Mouse (Mus musculus) CH12.LX (cell line): ENCODE data around the gene Fbxw11. TPM values are rescaled to one million over a fixed set of nuclear protein-coding genes. Genes with fewer than 3 reads are reported as not detected.
"Not testable (repeated sequence)": the region's sequence is repeated elsewhere in the genome, so short reads cannot be mapped to it uniquely, and the experiment has no call there.

Experiments
- DNase-seq: peaks from one replicate; pipeline ENCODE4 v3.0.0-alpha.2; 2013; ENCODE audit errors: extremely low read depth
- H3K27ac ChIP-seq: 2 replicates; pipeline ENCODE4 v1.5.1; 2012; ENCODE audit warnings: low read depth, mild to moderate bottlenecking, control low read depth, moderate library complexity; ENCODE audit not compliant: insufficient read depth
- H3K27me3 ChIP-seq: replicated peaks from 2 replicates; pipeline ENCODE3; 2012; ENCODE audit warnings: inconsistent platforms
- H3K36me3 ChIP-seq, 2 experiments: replicated peaks in 1 of 2; 2 replicates each; pipeline versions ENCODE3 to v1.6.1; 2012; ENCODE audit warnings: inconsistent platforms in 1 of 2, low read length in 1 of 2, mild to moderate bottlenecking in 1 of 2, mixed read lengths in 1 of 2, moderate library complexity in 1 of 2; ENCODE audit not compliant: control insufficient read depth in 1 of 2, insufficient read depth in 1 of 2
- H3K4me1 ChIP-seq, 2 experiments: 2 replicates each; pipeline ENCODE4 v1.6.1; 2012; ENCODE audit warnings: inconsistent platforms in 1 of 2, moderate library complexity in 1 of 2; ENCODE audit not compliant: insufficient read depth in 2 of 2, control insufficient read depth in 1 of 2
- H3K4me2 ChIP-seq: 2 replicates; pipeline ENCODE4 v1.6.1; 2012; ENCODE audit warnings: low read depth, mild to moderate bottlenecking, control low read depth; ENCODE audit not compliant: poor library complexity, insufficient read depth, severe bottlenecking
- H3K4me3 ChIP-seq, 3 experiments: fragments of 150-350 bp in 1 of 3; sonication (generic) in 1 of 3; replicated peaks in 1 of 3; 2 replicates each; pipeline versions ENCODE3 to v1.5.1; 2011 to 2012; ENCODE audit warnings: low read depth in 2 of 3, low read length in 2 of 3, mild to moderate bottlenecking in 2 of 3, moderate library complexity in 2 of 3, control low read depth in 1 of 3, improper control_type of control experiment in 1 of 3, inconsistent platforms in 1 of 3, mixed read lengths in 1 of 3; ENCODE audit not compliant: poor library complexity in 1 of 3
- H3K79me2 ChIP-seq: replicated peaks from 2 replicates; pipeline ENCODE4 v1.6.1; 2012; ENCODE audit warnings: mild to moderate bottlenecking, moderate library complexity; ENCODE audit not compliant: control insufficient read depth, poor library complexity, insufficient read depth, severe bottlenecking; ENCODE audit errors: extremely low read depth
- H3K9ac ChIP-seq: 2 replicates; pipeline ENCODE4 v1.6.1; 2012; ENCODE audit warnings: low read depth, mild to moderate bottlenecking, control low read depth, moderate library complexity; ENCODE audit not compliant: insufficient read depth
- H3K9me3 ChIP-seq: replicated peaks from 2 replicates; pipeline ENCODE3; 2012; ENCODE audit warnings: low read length, inconsistent platforms, mixed read lengths
- CTCF ChIP-seq, 2 experiments: IDR thresholded peaks in 1 of 2; conservative IDR thresholded peaks in 1 of 2; 2 replicates each; pipeline ENCODE4 v1.5.1; 2011 to 2012; ENCODE audit warnings: low read depth in 2 of 2, low read length in 2 of 2, improper control_type of control experiment in 1 of 2, inconsistent platforms in 1 of 2, mild to moderate bottlenecking in 1 of 2, moderate library complexity in 1 of 2
- EP300 ChIP-seq: IDR thresholded peaks from 2 replicates; pipeline ENCODE4 v1.6.1; 2011; ENCODE audit warnings: low read length, improper control_type of control experiment
- ETS1 ChIP-seq: conservative IDR thresholded peaks from 2 replicates; pipeline ENCODE4 v1.6.1; 2012; ENCODE audit warnings: low read depth, mild to moderate bottlenecking, inconsistent platforms, low read length, improper control_type of control experiment, moderate library complexity
- GABPA ChIP-seq: IDR thresholded peaks from 2 replicates; pipeline ENCODE4 v1.6.1; 2012; ENCODE audit warnings: low read depth, low read length, improper control_type of control experiment, inconsistent platforms; ENCODE audit not compliant: insufficient replicate concordance
- IRF4 ChIP-seq: IDR thresholded peaks from 2 replicates; pipeline ENCODE4 v1.6.1; 2014; ENCODE audit warnings: low read depth, mild to moderate bottlenecking, inconsistent platforms, low read length, improper control_type of control experiment
- MEF2A ChIP-seq: IDR thresholded peaks from 2 replicates; pipeline ENCODE4 v1.6.1; 2014; ENCODE audit warnings: low read depth, mild to moderate bottlenecking, inconsistent platforms, low read length, improper control_type of control experiment, borderline replicate concordance
- MYC ChIP-seq: IDR thresholded peaks from 2 replicates; pipeline ENCODE4 v1.6.1; 2011; ENCODE audit warnings: low read depth, mild to moderate bottlenecking, improper control_type of control experiment, low read length
- NELFE ChIP-seq: IDR thresholded peaks from 2 replicates; pipeline ENCODE4 v1.6.1; 2011; ENCODE audit warnings: low read depth, low read length, improper control_type of control experiment
- POLR2A ChIP-seq: IDR thresholded peaks from 2 replicates; pipeline ENCODE4 v1.6.1; 2011; ENCODE audit warnings: low read depth, mild to moderate bottlenecking, improper control_type of control experiment, low read length
- SMC3 ChIP-seq: IDR thresholded peaks from 2 replicates; pipeline ENCODE4 v1.6.1; 2011; ENCODE audit warnings: low read depth, low read length, improper control_type of control experiment
- TBP ChIP-seq: conservative IDR thresholded peaks from 2 replicates; pipeline ENCODE4 v1.6.1; 2011; ENCODE audit warnings: low read depth, low read length, improper control_type of control experiment
- USF1 ChIP-seq: IDR thresholded peaks from 2 replicates; pipeline ENCODE4 v1.6.1; 2014; ENCODE audit warnings: low read depth, mild to moderate bottlenecking, inconsistent platforms, low read length, improper control_type of control experiment
- ZKSCAN1 ChIP-seq: IDR thresholded peaks from 2 replicates; pipeline ENCODE4 v1.6.1; 2012; ENCODE audit warnings: low read depth, inconsistent platforms, low read length, improper control_type of control experiment, borderline replicate concordance
- dilution Hi-C: fragments of 300-500 bp; cut with MboI; formaldehyde crosslinking; loops from 2 replicates; pipeline ENCODE4 v1.14.3; 2020; ENCODE audit warnings: low sequenced_read_pairs; ENCODE audit not compliant: extremely low pct_unique_long_range_greater_than_20kb, extremely low pct_ligation_motif_present
- in situ Hi-C: fragments of 300-500 bp; cut with MboI; formaldehyde crosslinking; loops from 3 replicates; pipeline ENCODE4 v1.14.3; 2019; ENCODE audit warnings: low sequenced_read_pairs, low pct_ligation_motif_present, low pct_unique_long_range_greater_than_20kb, mixed read lengths
- polyA plus RNA-seq: library from polyadenylated mRNA; unstranded; fragments of >175 nt; gene quantifications from 2 replicates; pipeline ENCODE4 v1.2.1, GENCODE M21; 2012; ENCODE audit warnings: low read depth; ENCODE audit not compliant: insufficient read length
- total RNA-seq, 2 experiments: library from RNA; depleted of rRNA; stranded (reverse); fragments of 300-350 nt in 1 of 2; fragments of >200 nt in 1 of 2; gene quantifications; 2 replicates each; pipeline ENCODE4 v1.2.3; 2012 to 2014

The Fbxw11 gene
- total and polyA plus RNA-seq, 3 experiments: 54.5 to 85.0 (median 58.5) TPM

GRCm38 (mm10) chr11:32671480-32671879, 29.0 kb downstream of the Fbxw11 start:
- H3K27me3 ChIP-seq: no peaks in the 10 kb centered on the region
- no peak overlapping the region for H3K27ac ChIP-seq
- dilution Hi-C loops (no loop called here), in situ Hi-C loops (no loop called here)
- H3K36me3 ChIP-seq: peaks cover 3 to 49% of the 10 kb centered on the region in 2 experiments
- H3K79me2 ChIP-seq: peaks cover 76% of the 10 kb centered on the region
- H3K4me1 ChIP-seq: peaks cover 10 to 53% of the 10 kb centered on the region in 2 experiments
- no peak overlapping the region for H3K9ac ChIP-seq
- DNase-seq: no peak
- no peak overlapping the region for H3K4me2 ChIP-seq
- TF ChIP-seq SMC3: no peak
- TF ChIP-seq TBP: no peak
- TF ChIP-seq NELFE: no peak
- no peak for TF ChIP-seq USF1
- TF ChIP-seq ZKSCAN1: no peak
- TF ChIP-seq GABPA: no peak
- no peak overlapping the region for H3K4me3 ChIP-seq
- H3K9me3 ChIP-seq: no peaks in the 10 kb centered on the region

GRCm38 (mm10) chr11:32676777-32677176, 34.3 kb downstream of the Fbxw11 start:
- DNase-seq: no peak
- no peaks in the 10 kb centered on the region for H3K9me3 ChIP-seq
- no peak overlapping the region for H3K27ac ChIP-seq
- H3K36me3 ChIP-seq: peaks cover 0 to 29% of the 10 kb centered on the region in 2 experiments
- peaks cover 76% of the 10 kb centered on the region for H3K79me2 ChIP-seq
- H3K4me3 ChIP-seq: no peak overlapping the region
- in situ Hi-C loops (no loop called here), dilution Hi-C loops (no loop called here)
- H3K27me3 ChIP-seq: no peaks in the 10 kb centered on the region
- peaks cover 3 to 57% of the 10 kb centered on the region in 2 experiments; a peak in 3 of 4 replicates for H3K4me1 ChIP-seq
- no peak overlapping the region for H3K9ac ChIP-seq
- TF ChIP-seq MYC: no peak
- H3K4me2 ChIP-seq: no peak overlapping the region

GRCm38 (mm10) chr11:32677811-32678210, 35.3 kb downstream of the Fbxw11 start:
- H3K9ac ChIP-seq: no peak overlapping the region
- H3K9me3 ChIP-seq: no peaks in the 10 kb centered on the region
- TF ChIP-seq CTCF (conservative IDR thresholded peaks at IDR 0.05 in 1 of 2, IDR thresholded peaks at IDR 0.05 in 1 of 2; ENCODE audit: low read depth in 2 of 2, low read length in 2 of 2) (no peak), ETS1 (no peak), POLR2A (no peak), EP300 (no peak), IRF4 (no peak), MEF2A (no peak)
- TF ChIP-seq, all 38 proteins: peak for 0
- H3K27ac ChIP-seq: no peak overlapping the region
- peaks cover 3 to 60% of the 10 kb centered on the region in 2 experiments; a peak in 3 of 4 replicates for H3K4me1 ChIP-seq
- peaks cover 70% of the 10 kb centered on the region for H3K79me2 ChIP-seq
- H3K4me3 ChIP-seq: no peak overlapping the region
- H3K36me3 ChIP-seq: peaks cover 0 to 28% of the 10 kb centered on the region in 2 experiments
- no peak for DNase-seq
- no peak overlapping the region for H3K4me2 ChIP-seq
- dilution Hi-C loops: no loop called here
- in situ Hi-C loops: no loop called here
- no peaks in the 10 kb centered on the region for H3K27me3 ChIP-seq

GRCm38 (mm10) chr11:32679091-32679490, 36.6 kb downstream of the Fbxw11 start:
- H3K9ac ChIP-seq, H3K4me3 ChIP-seq, H3K27ac ChIP-seq, dilution Hi-C loops, in situ Hi-C loops, DNase-seq, H3K27me3 ChIP-seq, H3K4me2 ChIP-seq, H3K9me3 ChIP-seq: not testable (repeated sequence)
- peaks cover 70% of the 10 kb centered on the region for H3K79me2 ChIP-seq
- H3K36me3 ChIP-seq: peaks cover 0 to 26% of the 10 kb centered on the region in 2 experiments
- peaks cover 0 to 63% of the 10 kb centered on the region in 2 experiments; a peak in 2 of 4 replicates for H3K4me1 ChIP-seq
